Mouse (Mus musculus) brain, embryonic 14.5 days (tissue): ENCODE measurements around the gene Glo1.

Experiments
- CTCF ChIP-seq: fragments of 200-500 bp; IDR thresholded peaks from 2 replicates; pipeline ENCODE4 v1.5.1; 2012; ENCODE audit warnings: inconsistent platforms, mild to moderate bottlenecking, moderate library complexity, borderline replicate concordance; ENCODE audit not compliant: insufficient read depth, insufficient read length; ENCODE audit errors: extremely low read depth
- POLR2A ChIP-seq: fragments of 200-500 bp; IDR thresholded peaks from 2 replicates; pipeline ENCODE4 v1.6.1; 2012; ENCODE audit warnings: mild to moderate bottlenecking, inconsistent platforms, borderline replicate concordance; ENCODE audit not compliant: poor library complexity, insufficient read depth, insufficient read length, severe bottlenecking; ENCODE audit errors: extremely low read depth

GRCm38 (mm10) chr17:30604296-30604695 lies 22.4 kb downstream of the Glo1 start:
- TF ChIP-seq POLR2A = no peak
- no peak for TF ChIP-seq CTCF
